Mouse (Mus musculus) left cerebral cortex, postnatal 14 days (tissue): ENCODE data around the gene Dhx58. TPM values are rescaled to one million over a fixed set of nuclear protein-coding genes. Genes with fewer than 3 reads are reported as not detected.
"Not testable (repeated sequence)": the region's sequence is repeated elsewhere in the genome, so short reads cannot be mapped to it uniquely, and the experiment has no call there.

Experiments used
- DNase-seq, 2 experiments: peaks; one replicate each; pipeline ENCODE4 v3.0.0; 2021 to 2022; ENCODE audit warnings: low spot score in 2 of 2, mixed read lengths in 1 of 2
- intact Hi-C: fragments of 180-260 bp; cut with DNase I; formaldehyde crosslinking; loops from one replicate; pipeline ENCODE4 v1.15.1; 2025
- total RNA-seq, 2 experiments: library from RNA; stranded (reverse); gene quantifications; 2 replicates each; pipeline ENCODE4 v1.2.3; 2021

Dhx58 gene
- total RNA-seq, 2 experiments from 2014 or later, result 1.9 to 2.0 TPM

DNA sequence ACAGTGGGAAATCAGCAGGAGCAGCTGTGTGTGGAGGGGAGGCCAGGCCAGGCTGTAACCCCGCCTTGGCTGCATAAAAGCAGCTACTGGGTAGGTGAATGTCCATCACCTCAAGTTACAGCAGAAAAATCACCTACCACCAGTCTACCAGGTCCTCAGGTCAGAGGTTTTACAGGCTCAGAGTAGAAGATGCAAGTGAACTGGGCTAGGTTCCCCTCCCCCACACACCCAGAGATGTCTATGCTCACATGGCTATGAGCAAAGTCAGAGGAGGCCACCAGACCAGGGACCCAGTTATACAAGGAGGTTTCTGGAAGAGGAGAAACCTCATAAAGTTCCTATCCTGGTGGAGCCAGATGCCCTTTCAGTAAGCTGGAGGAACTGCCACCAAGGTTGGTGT lies 33.0 kb downstream of the Dhx58 start:
- intact Hi-C loops, result no loop called here
- DNase-seq, result no peak

DNA sequence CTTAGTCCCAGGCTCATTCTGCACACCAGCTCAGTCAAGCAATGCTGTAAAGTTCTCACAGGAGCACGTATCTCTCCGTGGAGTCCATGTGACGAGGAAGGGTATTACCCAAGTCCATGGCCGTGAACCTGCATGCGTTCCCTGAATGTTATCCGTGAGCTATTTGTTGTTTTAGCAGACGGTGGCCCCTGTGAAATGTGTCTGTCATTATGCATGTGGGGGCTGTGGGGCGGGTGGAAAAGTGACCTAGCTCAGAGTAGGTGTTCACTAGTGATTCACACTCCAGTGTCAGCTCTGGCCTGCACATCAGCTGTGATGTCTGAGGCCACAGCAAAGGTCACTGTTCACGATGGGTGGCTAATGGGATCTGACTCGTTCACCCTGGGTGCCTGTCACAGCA lies 44.3 kb downstream of the Dhx58 start:
- intact Hi-C loops, result no loop called here
- DNase-seq, result no peak

DNA sequence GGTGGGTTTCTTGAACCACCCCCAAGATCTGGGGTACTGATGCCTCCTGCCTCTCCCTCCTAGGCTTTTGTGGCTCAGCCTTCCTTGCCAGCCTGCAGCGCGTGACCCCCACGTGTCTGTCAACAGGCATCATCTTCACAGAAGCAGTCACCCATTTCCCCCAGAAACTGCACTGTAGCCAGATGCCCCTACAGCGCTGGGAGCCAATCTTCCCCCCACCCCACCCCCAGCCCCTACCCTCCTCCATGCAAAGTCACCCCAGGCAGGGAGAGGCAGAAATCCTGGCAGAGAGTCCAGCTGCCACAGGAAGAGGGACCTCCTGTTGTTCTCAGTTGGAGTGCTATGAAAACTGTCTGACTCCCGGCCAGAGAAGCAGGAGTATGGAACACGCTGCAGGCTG lies 47.6 kb downstream of the Dhx58 start:
- DNase-seq, result peak in 1 of 2 experiments; percentile 26
- intact Hi-C loops, result no loop called here

DNA sequence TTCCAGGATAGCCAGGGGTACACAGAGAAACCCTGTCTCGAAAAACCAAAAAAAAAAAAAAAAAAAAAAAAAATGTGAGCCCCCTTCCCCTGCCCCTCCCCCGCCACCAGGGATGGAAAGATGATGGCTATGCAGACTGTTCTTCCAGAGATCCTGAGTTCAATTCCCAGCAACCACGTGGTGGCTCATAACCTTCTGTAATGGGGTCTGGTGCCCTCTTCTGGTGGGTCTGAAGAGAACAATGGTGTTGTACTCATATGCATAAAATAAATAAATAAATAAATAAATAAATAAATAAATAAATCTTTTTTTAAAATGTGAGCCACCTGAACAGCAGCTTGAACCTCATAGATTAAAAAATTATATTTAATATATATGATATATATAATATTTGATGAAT lies 48.5 kb downstream of the Dhx58 start:
- intact Hi-C loops, DNase-seq: not testable (repeated sequence)

DNA sequence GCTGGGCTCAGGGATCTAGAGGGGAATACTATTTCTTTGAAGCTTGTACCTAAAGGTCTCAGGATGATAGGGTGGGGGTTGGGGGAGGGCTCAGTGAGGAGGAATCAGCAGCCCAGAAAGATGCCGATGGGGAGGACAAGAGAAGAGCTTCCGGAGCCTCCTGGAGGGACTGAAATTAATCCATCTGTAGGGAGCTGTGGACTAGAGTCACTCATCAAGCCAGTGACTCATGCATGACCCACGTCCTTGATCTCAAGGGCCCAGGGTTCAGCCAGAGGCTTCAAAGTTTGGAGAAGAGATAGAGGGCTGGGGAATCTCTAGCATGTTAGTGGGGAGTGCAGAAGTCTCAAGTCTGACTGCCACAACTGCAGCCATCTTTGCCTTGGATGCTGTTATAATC lies 52.3 kb downstream of the Dhx58 start:
- DNase-seq, result no peak
- intact Hi-C loops, result no loop called here

DNA sequence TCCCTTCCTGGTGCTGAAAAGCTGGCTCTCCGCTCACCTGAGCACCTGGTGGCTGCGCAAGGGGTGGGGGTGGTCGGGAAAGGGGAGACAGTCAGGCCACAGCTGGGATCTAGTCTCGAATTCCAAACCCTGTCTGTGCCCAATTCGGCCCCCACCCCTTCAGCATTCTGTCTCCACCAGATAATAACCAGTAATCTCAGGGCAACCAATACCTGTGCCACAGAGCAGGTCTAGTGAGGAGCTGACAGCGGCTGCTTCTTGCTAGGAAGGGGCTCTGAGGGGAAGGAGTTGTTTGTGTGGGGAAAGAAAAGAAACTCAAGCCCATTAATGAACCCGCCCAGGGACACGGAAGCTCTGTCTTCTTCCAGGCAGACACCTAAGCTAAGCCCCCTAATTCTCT lies 52.9 kb downstream of the Dhx58 start:
- intact Hi-C loops, result no loop called here
- no peak for DNase-seq

DNA sequence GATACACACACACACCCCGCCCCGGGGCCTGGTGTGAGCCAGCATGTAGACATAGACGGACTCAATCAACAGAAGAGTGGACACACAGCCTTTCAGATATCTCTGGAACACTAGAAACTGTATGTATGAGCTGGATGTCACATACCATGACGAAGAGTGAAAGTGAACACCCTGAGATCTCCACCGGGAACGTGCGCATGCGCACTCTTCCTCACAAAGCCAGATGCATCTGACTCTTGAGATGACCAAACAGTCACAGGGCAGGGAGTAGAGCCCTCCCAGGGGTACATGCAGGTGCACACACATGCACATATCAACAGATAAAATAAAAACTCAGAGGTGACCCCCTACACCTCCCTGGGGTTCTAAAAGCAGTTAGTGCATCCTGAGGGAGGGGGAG lies 55.7 kb downstream of the Dhx58 start:
- DNase-seq, result no peak
- intact Hi-C loops, result no loop called here

DNA sequence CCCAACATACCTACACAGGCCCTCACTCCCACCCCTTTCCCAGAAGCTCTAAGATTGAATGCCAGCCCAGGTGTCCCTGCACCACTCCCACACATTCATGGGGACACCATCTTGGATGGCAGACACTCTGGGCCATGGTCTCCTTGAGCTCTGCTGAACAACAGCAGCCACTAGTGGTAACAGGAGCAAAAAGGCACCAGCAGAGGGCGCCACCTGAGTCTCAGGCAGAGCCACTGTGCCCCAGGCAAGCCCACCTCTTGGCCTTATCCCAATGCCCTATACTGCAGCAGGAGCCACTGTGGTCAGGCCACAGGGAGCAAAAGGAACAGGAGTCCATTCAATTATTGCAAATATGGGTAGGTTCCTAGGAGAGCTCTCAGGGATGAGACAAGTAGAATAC lies 57.8 kb downstream of the Dhx58 start:
- intact Hi-C loops, result no loop called here
- DNase-seq, result peak in 1 of 2 experiments; percentile 26

Other genes starting within 250 kb of the Dhx58 start
- 10 to 100 TPM; 81.8 to 82.1 TPM for gene Klhl11, start 231.5 kb downstream of the Dhx58 start, total RNA-seq
- gene Acly, start 176.3 kb downstream of the Dhx58 start, total RNA-seq, result 100 to 1,000 TPM; 116 to 121 TPM
- under 1 TPM; 0.40 to 0.51 TPM for gene Ttc25, start 158.7 kb downstream of the Dhx58 start, total RNA-seq
- 100 to 1,000 TPM; 158 to 245 TPM for gene Cnp, start 129.4 kb downstream of the Dhx58 start, total RNA-seq
- 10 to 100 TPM; 23.9 to 25.4 TPM for gene Nkiras2, start 85.0 kb downstream of the Dhx58 start, total RNA-seq
- 100 to 1,000 TPM; 239 to 244 TPM for gene Dnajc7, start 84.1 kb downstream of the Dhx58 start, total RNA-seq
- under 1 TPM; 0.19 to 0.33 TPM for gene Zfp385c, start 11.8 kb downstream of the Dhx58 start, total RNA-seq
- 10 to 100 TPM; 63.2 to 64.1 TPM for gene Kat2a, start 8.2 kb upstream of the Dhx58 start, total RNA-seq
- gene Hspb9, start 9.6 kb upstream of the Dhx58 start, total RNA-seq, result not detected
- 100 to 1,000 TPM; 159 to 161 TPM for gene Rab5c, start 33.9 kb upstream of the Dhx58 start, total RNA-seq
- 10 to 100 TPM; 10.1 to 13.7 TPM for gene Kcnh4, start 55.7 kb upstream of the Dhx58 start, total RNA-seq
- gene Hcrt, start 58.7 kb upstream of the Dhx58 start, total RNA-seq, result not detected
- gene Ghdc, start 66.7 kb upstream of the Dhx58 start, total RNA-seq, result 1 to 10 TPM; 5.3 to 6.5 TPM
- 10 to 100 TPM; 14.6 to 19.9 TPM for gene Stat5b, start 146.5 kb upstream of the Dhx58 start, total RNA-seq
- 1 to 10 TPM; 2.5 to 2.6 TPM for gene Stat5a, start 155.1 kb upstream of the Dhx58 start, total RNA-seq
- 10 to 100 TPM; 32.9 to 34.2 TPM for gene Stat3, start 235.3 kb upstream of the Dhx58 start, total RNA-seq